Mouse (Mus musculus): ENCODE measurements around the gene 1700029H14Rik.

GRCm38 (mm10) chr8:13548831-13549230 is 13.4 kb downstream of the 1700029H14Rik start:
- TF ChIP-seq POLR2A (IDR thresholded peaks at IDR 0.05; ENCODE audit: insufficient read length, low read depth) = peak; percentile 25
- TF ChIP-seq CEBPB (IDR thresholded peaks at IDR 0.05; ENCODE audit: insufficient read depth, poor library complexity, severe bottlenecking) = no peak
- no peak for TF ChIP-seq TCF3 (IDR thresholded peaks at IDR 0.05; ENCODE audit: insufficient read length, low read depth)
- no peak for TF ChIP-seq TCF12 (IDR thresholded peaks at IDR 0.05; ENCODE audit: insufficient read depth, poor library complexity, severe bottlenecking)
- TF ChIP-seq USF1 (IDR thresholded peaks at IDR 0.05; ENCODE audit: low read depth) = no peak
- TF ChIP-seq MYOD1 (IDR thresholded peaks at IDR 0.05; ENCODE audit: control insufficient read depth in 1 of 3, insufficient read length in 2 of 3, low read depth in 2 of 3) = no peak
- TF ChIP-seq MYOG (IDR thresholded peaks at IDR 0.05; ENCODE audit: control insufficient read depth in 1 of 3, insufficient read depth in 1 of 3, insufficient read length in 2 of 3, low read depth in 2 of 3) = no peak
- no peak for TF ChIP-seq POLR2AphosphoS2 (IDR thresholded peaks at IDR 0.05; ENCODE audit: insufficient read length, low read depth)
- no peak for TF ChIP-seq REST (IDR thresholded peaks at IDR 0.05; ENCODE audit: insufficient read depth, insufficient read length)
- TF ChIP-seq E2F4 (IDR thresholded peaks at IDR 0.05; ENCODE audit: insufficient read depth) = no peak
